Mouse (Mus musculus) midbrain, embryonic 13.5 days (tissue): ENCODE data around the gene Col23a1. TPM values are rescaled to one million over a fixed set of nuclear protein-coding genes. Genes with fewer than 3 reads are reported as not detected.
"Not testable (repeated sequence)": the region's sequence is repeated elsewhere in the genome, so short reads cannot be mapped to it uniquely, and the experiment has no call there.

ENCODE experiments used
- ATAC-seq: fragments of 200-750 bp; cut with Nextera tagmentation; 2 replicates; pipeline ENCODE4 v1.8.0; 2017; ENCODE audit warnings: mild to moderate bottlenecking, moderate TSS enrichment, moderate library complexity
- H3K27ac ChIP-seq: fragments of 300-500 bp; sonication (generic); 2 replicates; pipeline ENCODE4 v1.5.1; 2015; ENCODE audit warnings: inconsistent platforms, mild to moderate bottlenecking, moderate library complexity
- H3K27me3 ChIP-seq: fragments of 300-500 bp; sonication (generic); 2 replicates; pipeline ENCODE4 v1.6.1; 2015; ENCODE audit warnings: mild to moderate bottlenecking, inconsistent platforms
- H3K36me3 ChIP-seq: fragments of 300-500 bp; sonication (generic); 2 replicates; pipeline ENCODE4 v1.6.1; 2015; ENCODE audit warnings: mild to moderate bottlenecking, inconsistent platforms
- H3K4me1 ChIP-seq: fragments of 300-500 bp; sonication (generic); replicated peaks from 2 replicates; pipeline ENCODE4 v1.6.1; 2015; ENCODE audit warnings: inconsistent platforms
- H3K4me2 ChIP-seq: fragments of 300-500 bp; sonication (generic); replicated peaks from 2 replicates; pipeline ENCODE4 v1.6.1; 2015; ENCODE audit warnings: moderate library complexity, mild to moderate bottlenecking, inconsistent platforms
- H3K4me3 ChIP-seq: fragments of 300-500 bp; sonication (generic); replicated peaks from 2 replicates; pipeline ENCODE4 v1.5.1; 2015; ENCODE audit warnings: mild to moderate bottlenecking, inconsistent platforms
- H3K9ac ChIP-seq: fragments of 300-500 bp; sonication (generic); replicated peaks from 2 replicates; pipeline ENCODE4 v1.6.1; 2015; ENCODE audit warnings: mild to moderate bottlenecking, inconsistent platforms
- H3K9me3 ChIP-seq: fragments of 300-500 bp; sonication (generic); 2 replicates; pipeline ENCODE4 v1.6.1; 2016; ENCODE audit warnings: mild to moderate bottlenecking, inconsistent platforms
- whole genome bisulfite sequencing: fragments of 180-500 bp; shearing (Covaris S2); methylation state at CpG from one replicate; pipeline ENCODE4 v1.1.7; 2015; 5-methylcytosine and 5-hydroxymethylcytosine counted together
- polyA plus RNA-seq: library from polyadenylated mRNA; unstranded; fragments of >200 nt; fragmentation: Nextera tagmentation; extraction: Ambion mirVana; gene quantifications from 2 replicates; pipeline ENCODE4 v1.2.1, GENCODE M21; 2015

The Col23a1 gene
- polyA plus RNA-seq, 1 experiment from 2014 or later = 5.7 TPM

- H3K36me3 ChIP-seq, H3K4me2 ChIP-seq, H3K27ac ChIP-seq, H3K4me3 ChIP-seq, H3K9me3 ChIP-seq, H3K9ac ChIP-seq, H3K4me1 ChIP-seq, H3K27me3 ChIP-seq, ATAC-seq: not testable (repeated sequence)
- WGBS = 96% methylated on average over 9 of the region's 9 CpGs
Measured at GRCm38 (mm10) chr11:51358981-51359380, 69.3 kb downstream of the Col23a1 start.

GRCm38 (mm10) chr11:51364353-51364752, 74.6 kb downstream of the Col23a1 start:
- H3K36me3 ChIP-seq = no peaks in the 10 kb centered on the region
- H3K27ac ChIP-seq = no peak overlapping the region
- no peaks in the 10 kb centered on the region for H3K27me3 ChIP-seq
- no peak overlapping the region for H3K4me2 ChIP-seq
- no peak for ATAC-seq
- no peak overlapping the region for H3K4me3 ChIP-seq
- no peaks in the 10 kb centered on the region for H3K4me1 ChIP-seq
- 71% methylated on average over 5 of the region's 5 CpGs for WGBS
- 0 out of 2 replicates have a peak, but pooled peaks cover 5% of the 10 kb centered on the region for H3K9me3 ChIP-seq
- no peak overlapping the region for H3K9ac ChIP-seq

GRCm38 (mm10) chr11:51367334-51367733, 77.6 kb downstream of the Col23a1 start:
- H3K36me3 ChIP-seq = no peaks in the 10 kb centered on the region
- H3K4me2 ChIP-seq = no peak overlapping the region
- no peak overlapping the region for H3K9ac ChIP-seq
- 89% methylated on average over 5 of the region's 5 CpGs for WGBS
- H3K4me3 ChIP-seq = no peak overlapping the region
- no peak overlapping the region for H3K27ac ChIP-seq
- H3K4me1 ChIP-seq = no peaks in the 10 kb centered on the region
- 0 out of 2 replicates have a peak, but pooled peaks cover 5% of the 10 kb centered on the region for H3K9me3 ChIP-seq
- no peak for ATAC-seq
- H3K27me3 ChIP-seq = no peaks in the 10 kb centered on the region

- WGBS = 79% methylated on average over 4 of the region's 4 CpGs
- Histone ChIP-seq H3K4me1 (no peaks in the 10 kb centered on the region), H3K9me3 (0 out of 2 replicates have a peak, but pooled peaks cover under 1% of the 10 kb centered on the region), H3K27ac (no peak overlapping the region), H3K9ac (no peak overlapping the region), H3K4me3 (no peak overlapping the region), H3K36me3 (no peaks in the 10 kb centered on the region), H3K27me3 (no peaks in the 10 kb centered on the region), H3K4me2 (no peak overlapping the region)
- ATAC-seq = no peak
Measured at GRCm38 (mm10) chr11:51370273-51370672, 80.6 kb downstream of the Col23a1 start.

- no peaks in the 10 kb centered on the region for H3K27me3 ChIP-seq
- no peak for ATAC-seq
- no peak overlapping the region for H3K4me3 ChIP-seq
- no peaks in the 10 kb centered on the region for H3K4me1 ChIP-seq
- no peak overlapping the region for H3K9ac ChIP-seq
- no peaks in the 10 kb centered on the region for H3K9me3 ChIP-seq
- no peak overlapping the region for H3K27ac ChIP-seq
- H3K4me2 ChIP-seq = no peak overlapping the region
- H3K36me3 ChIP-seq = no peaks in the 10 kb centered on the region
- 71% methylated on average over 4 of the region's 4 CpGs for WGBS
Measured at GRCm38 (mm10) chr11:51371321-51371720, 81.6 kb downstream of the Col23a1 start.

GRCm38 (mm10) chr11:51371926-51372325, 82.2 kb downstream of the Col23a1 start:
- no peak for ATAC-seq
- no peak overlapping the region for H3K27ac ChIP-seq
- WGBS = 80% methylated on average over 1 of the region's 1 CpGs

GRCm38 (mm10) chr11:51377199-51377598, 87.5 kb downstream of the Col23a1 start:
- Histone ChIP-seq H3K4me1 (no peaks in the 10 kb centered on the region), H3K9ac (no peak overlapping the region), H3K27me3 (no peaks in the 10 kb centered on the region), H3K4me2 (no peak overlapping the region), H3K36me3 (no peaks in the 10 kb centered on the region), H3K9me3 (no peaks in the 10 kb centered on the region), H3K4me3 (no peak overlapping the region), H3K27ac (no peak overlapping the region)
- no peak for ATAC-seq
- 52% methylated on average over 5 of the region's 5 CpGs for WGBS

More at GRCm38 (mm10) chr11:51371926-51372325, 82.2 kb downstream of the Col23a1 start:
- H3K4me1 ChIP-seq = no peaks in the 10 kb centered on the region
- H3K36me3 ChIP-seq = no peaks in the 10 kb centered on the region
- no peaks in the 10 kb centered on the region for H3K27me3 ChIP-seq
- no peak overlapping the region for H3K4me3 ChIP-seq
- no peak overlapping the region for H3K9ac ChIP-seq
- no peak overlapping the region for H3K4me2 ChIP-seq
- no peaks in the 10 kb centered on the region for H3K9me3 ChIP-seq

- Histone ChIP-seq H3K36me3 (no peaks in the 10 kb centered on the region), H3K9ac (no peak overlapping the region), H3K4me2 (no peak overlapping the region), H3K4me3 (no peak overlapping the region), H3K9me3 (no peaks in the 10 kb centered on the region), H3K27ac (no peak overlapping the region), H3K4me1 (no peaks in the 10 kb centered on the region; the same call in 1 of the 2 replicates), H3K27me3 (no peaks in the 10 kb centered on the region)
- no peak for ATAC-seq
- WGBS = 63% methylated on average over 8 of the region's 8 CpGs
Measured at GRCm38 (mm10) chr11:51388892-51389340, 99.2 kb downstream of the Col23a1 start.

GRCm38 (mm10) chr11:51389763-51390162, 100.0 kb downstream of the Col23a1 start:
- H3K36me3 ChIP-seq = no peaks in the 10 kb centered on the region
- no peak for ATAC-seq
- WGBS = 69% methylated on average over 10 of the region's 10 CpGs
- no peaks in the 10 kb centered on the region; the same call in 1 of the 2 replicates for H3K4me1 ChIP-seq
- no peak overlapping the region for H3K27ac ChIP-seq
- H3K9me3 ChIP-seq = no peaks in the 10 kb centered on the region
- no peak overlapping the region for H3K4me2 ChIP-seq
- H3K9ac ChIP-seq = no peak overlapping the region
- H3K4me3 ChIP-seq = no peak overlapping the region
- H3K27me3 ChIP-seq = no peaks in the 10 kb centered on the region

- Histone ChIP-seq H3K4me3 (no peak overlapping the region), H3K4me2 (no peak overlapping the region), H3K27me3 (no peaks in the 10 kb centered on the region), H3K4me1 (no peaks in the 10 kb centered on the region; the same call in 1 of the 2 replicates), H3K9me3 (no peaks in the 10 kb centered on the region), H3K9ac (no peak overlapping the region), H3K36me3 (no peaks in the 10 kb centered on the region), H3K27ac (no peak overlapping the region)
- ATAC-seq = no peak
- WGBS = 74% methylated on average over 3 of the region's 3 CpGs
Measured at GRCm38 (mm10) chr11:51390521-51390920, 100.8 kb downstream of the Col23a1 start.

- H3K9me3 ChIP-seq = no peaks in the 10 kb centered on the region
- no peak for ATAC-seq
- WGBS = 72% methylated on average over 4 of the region's 4 CpGs
- no peaks in the 10 kb centered on the region; the same call in 1 of the 2 replicates for H3K4me1 ChIP-seq
- H3K27me3 ChIP-seq = no peaks in the 10 kb centered on the region
- H3K36me3 ChIP-seq = no peaks in the 10 kb centered on the region
- H3K4me3 ChIP-seq = no peak overlapping the region
- no peak overlapping the region for H3K27ac ChIP-seq
- no peak overlapping the region for H3K9ac ChIP-seq
- no peak overlapping the region for H3K4me2 ChIP-seq
Measured at GRCm38 (mm10) chr11:51391548-51391947, 101.8 kb downstream of the Col23a1 start.

GRCm38 (mm10) chr11:51394301-51394865, 104.7 kb downstream of the Col23a1 start:
- H3K9me3 ChIP-seq = no peaks in the 10 kb centered on the region
- WGBS = 91% methylated on average over 9 of the region's 9 CpGs

GRCm38 (mm10) chr11:51396451-51396850, 106.7 kb downstream of the Col23a1 start:
- H3K36me3 ChIP-seq = no peaks in the 10 kb centered on the region
- 72% methylated on average over 2 of the region's 2 CpGs for WGBS
- H3K9ac ChIP-seq = no peak overlapping the region
- no peak overlapping the region for H3K4me2 ChIP-seq
- no peak overlapping the region for H3K27ac ChIP-seq
- H3K9me3 ChIP-seq = no peaks in the 10 kb centered on the region
- no peaks in the 10 kb centered on the region for H3K4me1 ChIP-seq
- no peak for ATAC-seq
- no peaks in the 10 kb centered on the region for H3K27me3 ChIP-seq
- no peak overlapping the region for H3K4me3 ChIP-seq

More at GRCm38 (mm10) chr11:51394301-51394865, 104.7 kb downstream of the Col23a1 start:
- Histone ChIP-seq H3K4me3 (no peak overlapping the region), H3K4me1 (no peaks in the 10 kb centered on the region), H3K4me2 (no peak overlapping the region), H3K27me3 (no peaks in the 10 kb centered on the region), H3K27ac (no peak overlapping the region), H3K9ac (no peak overlapping the region), H3K36me3 (no peaks in the 10 kb centered on the region)
- ATAC-seq = no peak
